Mouse (Mus musculus): Measurements from ENCODE around the gene Nova1.

Nova1 gene

DNA sequence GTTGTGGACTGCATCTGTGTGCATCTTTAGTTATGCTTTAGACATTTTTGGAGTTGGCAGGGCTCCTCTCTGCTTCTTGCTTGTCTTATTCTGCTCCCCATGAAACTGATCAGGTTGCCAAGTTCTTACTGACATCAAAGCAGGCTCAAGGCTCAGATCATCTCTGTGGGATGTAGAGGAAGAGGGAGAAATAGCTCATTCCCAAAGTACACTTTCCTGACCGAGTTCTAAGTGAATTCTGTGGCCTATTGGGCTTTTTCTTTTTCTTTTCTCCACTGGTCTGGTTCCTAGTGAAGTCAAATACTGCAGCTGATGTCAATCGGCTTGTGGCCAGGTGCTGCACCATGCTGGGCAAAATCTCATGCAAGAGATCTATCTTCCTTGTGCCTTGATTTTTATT is 152.0 kb downstream of the Nova1 start:
- DNase-seq = no peak

GRCm38 (mm10) chr12:46646139-46646611 is 172.6 kb downstream of the Nova1 start:
- no peak for DNase-seq

- DNase-seq = no peak
Observed at GRCm38 (mm10) chr12:46645365-46645962, 173.3 kb downstream of the Nova1 start.
